Mouse (Mus musculus) c-Kit-negative CD71-positive TER-119-positive erythroid progenitor cells, embryonic 14.5 days (primary cell): ENCODE data around the gene Nckap5.
"Not testable (repeated sequence)": the region's sequence is repeated elsewhere in the genome, so short reads cannot be mapped to it uniquely, and the experiment has no call there.

Source experiments
- DNase-seq: peaks from one replicate; pipeline ENCODE4 v3.0.0-alpha.2; 2013; ENCODE audit warnings: low read depth, low spot score

Gene Nckap5

DNA sequence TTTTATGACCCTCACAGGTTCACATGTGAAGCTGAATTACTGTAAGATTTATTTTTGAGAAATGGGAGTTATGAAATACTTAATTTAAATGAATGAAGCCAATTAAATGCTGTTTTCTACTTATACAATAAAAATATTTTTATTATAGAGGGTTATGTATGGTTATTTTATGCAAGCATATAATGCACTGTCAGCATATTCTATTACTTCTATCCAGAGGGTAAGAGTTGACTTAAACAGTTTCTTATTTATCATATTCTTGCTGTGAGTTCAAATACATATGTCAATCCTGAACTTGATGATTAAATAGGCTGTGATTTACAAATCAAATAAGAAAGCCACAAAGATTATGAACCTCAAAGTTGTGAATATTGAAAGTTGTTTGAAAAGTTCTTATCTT, 633.7 kb downstream of the Nckap5 start:
- DNase-seq = no peak

DNA sequence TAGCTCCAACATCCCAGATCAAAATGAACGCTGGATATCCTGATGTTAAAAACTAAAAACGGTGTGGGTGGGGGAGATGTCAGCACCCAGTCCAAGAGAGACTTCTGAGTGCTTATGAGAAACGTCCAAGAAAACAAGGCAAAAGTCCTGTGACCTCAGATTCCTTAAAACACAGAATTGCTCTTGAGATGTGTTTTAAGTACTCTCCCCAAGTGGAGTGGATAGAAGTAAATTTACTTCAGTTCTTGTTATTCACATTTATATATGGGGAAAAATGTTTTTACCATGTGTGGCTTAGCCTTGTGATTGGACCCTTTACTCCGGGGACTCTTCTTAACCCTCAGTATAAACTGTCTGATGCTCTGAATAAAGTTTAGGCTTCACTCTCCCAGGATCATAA, 640.2 kb downstream of the Nckap5 start:
- no peak for DNase-seq

DNA sequence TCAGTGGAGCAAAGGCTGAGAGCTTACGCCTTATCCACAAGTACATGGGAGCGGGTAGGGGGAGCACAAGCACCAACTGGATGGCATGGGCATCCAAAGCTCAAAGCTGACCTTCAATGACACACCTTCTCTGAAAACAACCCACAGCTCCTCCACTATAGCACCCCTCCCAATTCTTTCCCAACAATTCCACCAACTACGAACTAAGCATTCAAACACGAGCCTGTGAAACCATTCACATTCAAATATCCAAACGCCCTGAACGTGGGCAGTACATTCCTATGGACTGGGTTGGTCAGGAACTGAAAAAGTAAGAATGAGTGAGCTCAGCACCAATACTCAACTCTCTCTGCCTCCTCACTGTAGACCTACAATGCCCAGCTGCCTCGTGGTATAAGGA, 646.8 kb downstream of the Nckap5 start:
- no peak for DNase-seq

DNA sequence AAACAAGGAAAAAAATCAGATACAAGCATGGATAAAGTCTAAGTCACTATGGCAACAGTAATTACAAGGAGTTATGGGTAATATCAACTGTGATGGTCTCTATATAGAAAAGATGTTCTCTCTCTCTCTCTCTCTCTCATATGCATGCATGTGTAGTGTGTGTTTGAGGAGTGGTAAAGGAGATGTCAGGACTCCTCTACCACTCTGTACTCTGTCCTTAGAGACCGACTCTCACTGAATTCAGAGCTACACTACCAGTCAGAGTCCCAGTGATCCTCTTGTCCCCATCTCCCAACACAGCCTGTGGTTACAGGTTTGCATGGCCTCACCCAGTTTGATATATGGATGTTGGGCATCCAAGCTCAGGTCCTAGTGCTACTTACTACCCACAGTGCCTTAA, 662.0 kb downstream of the Nckap5 start:
- no peak for DNase-seq

DNA sequence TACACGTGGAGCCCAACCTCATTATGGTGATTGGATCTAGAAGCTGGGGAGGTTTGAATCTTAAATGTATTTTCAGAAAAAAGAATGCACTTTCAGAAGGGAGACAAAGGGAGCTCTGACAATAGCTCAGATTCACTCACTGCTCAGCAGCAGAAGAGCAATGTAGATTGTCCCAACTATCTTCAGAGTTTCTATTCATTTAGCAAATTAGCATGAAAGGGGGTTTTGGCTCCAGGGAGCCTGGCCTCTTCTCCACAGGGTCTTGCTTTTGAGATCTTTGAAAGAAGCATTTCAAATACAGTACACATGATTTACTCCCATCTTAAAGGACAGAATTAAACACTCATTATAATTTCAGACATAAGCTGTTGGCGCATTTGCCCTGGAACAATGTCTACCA, 662.5 kb downstream of the Nckap5 start:
- DNase-seq = no peak

DNA sequence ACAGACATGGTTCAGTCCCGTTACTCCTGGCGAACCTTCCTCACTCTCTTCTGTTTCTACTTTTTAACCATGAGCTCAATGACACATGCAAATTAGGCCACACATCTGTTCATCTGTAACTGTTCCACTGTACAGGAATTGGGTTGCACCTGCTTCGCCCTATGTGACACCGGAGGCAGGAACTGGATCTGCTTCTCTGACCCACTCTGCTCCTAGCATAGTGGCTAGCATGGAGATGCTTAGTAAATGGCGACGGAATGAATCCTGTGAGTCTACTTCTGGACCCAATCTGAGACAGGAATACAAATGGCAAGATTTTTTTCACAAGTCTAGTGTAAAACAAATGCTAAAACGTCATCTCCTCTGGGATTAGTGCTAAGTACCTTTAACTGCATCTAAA, 663.1 kb downstream of the Nckap5 start:
- DNase-seq = no peak

DNA sequence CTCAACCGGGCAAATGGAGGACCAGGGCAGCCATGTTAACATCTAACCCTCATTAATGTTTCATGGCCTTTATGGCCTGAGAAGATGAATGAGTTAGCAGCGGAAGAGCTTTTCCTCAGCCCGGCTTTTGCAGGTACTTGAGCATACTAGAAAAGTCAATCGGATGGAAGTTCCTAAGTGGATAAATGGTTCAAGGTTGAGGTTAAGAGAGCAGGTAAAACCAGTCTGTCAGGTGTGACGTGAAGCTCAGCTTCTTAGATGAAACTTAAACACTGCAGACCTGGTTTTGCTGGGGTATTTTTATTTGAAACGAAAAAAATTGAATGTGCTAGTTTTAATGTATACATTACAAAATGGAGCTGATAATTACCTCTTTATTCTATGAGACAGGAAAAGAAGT, 671.3 kb downstream of the Nckap5 start:
- no peak for DNase-seq

DNA sequence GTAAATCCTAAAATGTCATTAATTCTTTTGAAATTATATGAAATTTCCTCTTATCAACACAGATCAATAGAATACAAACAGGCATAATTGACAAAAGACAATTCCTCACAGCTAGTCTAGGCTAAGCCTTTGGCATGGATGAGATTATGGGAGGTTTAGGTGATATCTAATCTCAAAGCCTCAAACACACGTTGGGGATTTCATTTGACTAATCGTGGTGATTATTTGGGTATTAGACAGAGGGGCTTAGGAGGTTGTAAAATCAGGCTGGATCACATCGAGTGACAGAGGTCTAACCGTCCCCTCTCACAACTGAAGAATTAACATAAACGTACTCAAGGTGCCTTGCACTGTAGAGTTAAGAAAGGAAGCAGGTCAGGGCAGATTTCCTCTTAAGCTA, 674.8 kb downstream of the Nckap5 start:
- DNase-seq = no peak

DNA sequence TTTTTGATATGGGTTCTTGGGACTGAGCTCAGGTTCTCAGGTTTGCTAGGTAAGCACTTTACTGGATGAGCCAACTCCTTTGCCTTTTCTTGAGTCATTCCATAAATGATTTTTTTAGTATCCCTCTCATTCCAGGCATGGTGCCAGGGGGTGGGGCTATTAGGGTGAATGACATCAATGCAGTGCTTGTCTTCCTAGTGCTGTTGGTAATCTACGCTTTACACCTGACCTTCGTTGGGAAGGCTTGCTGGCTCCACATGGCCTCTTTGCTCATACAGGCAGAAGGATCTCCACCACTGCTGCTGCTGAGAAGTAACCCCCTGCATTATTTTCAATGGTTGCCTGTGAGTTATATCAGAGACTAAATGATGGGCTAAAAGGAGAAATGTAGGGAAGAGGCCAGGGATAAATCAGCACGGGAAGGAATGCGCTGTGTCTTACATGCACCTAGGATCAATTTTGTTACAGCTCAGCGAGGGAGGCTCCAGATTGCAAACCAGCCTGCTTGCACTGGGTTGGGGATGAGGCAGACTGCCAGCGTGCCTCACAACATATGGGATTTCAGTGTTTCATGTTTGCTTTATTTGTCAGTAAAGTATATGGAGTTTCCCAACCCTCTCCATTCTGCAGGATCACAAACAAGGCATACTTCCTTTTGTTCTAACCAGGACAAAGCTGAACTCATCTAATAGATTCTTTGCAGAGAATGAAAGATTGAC, 676.9 kb downstream of the Nckap5 start:
- DNase-seq = no peak

DNA sequence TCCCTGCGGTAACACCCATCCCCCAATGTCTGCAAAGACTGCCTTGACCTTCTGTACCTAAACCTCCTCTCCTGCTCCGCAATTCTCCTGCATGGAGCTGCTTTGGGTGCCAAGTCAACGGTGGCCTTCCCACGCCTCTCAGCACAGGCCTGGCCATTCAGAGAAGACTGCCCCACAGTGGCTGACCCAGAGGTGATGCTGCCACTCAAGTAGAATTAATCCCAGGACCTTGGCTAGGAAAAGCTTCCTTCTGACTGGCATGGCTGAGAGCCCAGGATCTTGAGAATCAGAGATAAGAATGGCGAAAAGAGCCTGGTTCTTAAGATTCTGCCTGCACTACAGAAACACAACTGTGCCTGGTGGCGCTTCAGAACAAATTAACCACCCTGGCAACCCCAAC, 678.4 kb downstream of the Nckap5 start:
- no peak for DNase-seq

DNA sequence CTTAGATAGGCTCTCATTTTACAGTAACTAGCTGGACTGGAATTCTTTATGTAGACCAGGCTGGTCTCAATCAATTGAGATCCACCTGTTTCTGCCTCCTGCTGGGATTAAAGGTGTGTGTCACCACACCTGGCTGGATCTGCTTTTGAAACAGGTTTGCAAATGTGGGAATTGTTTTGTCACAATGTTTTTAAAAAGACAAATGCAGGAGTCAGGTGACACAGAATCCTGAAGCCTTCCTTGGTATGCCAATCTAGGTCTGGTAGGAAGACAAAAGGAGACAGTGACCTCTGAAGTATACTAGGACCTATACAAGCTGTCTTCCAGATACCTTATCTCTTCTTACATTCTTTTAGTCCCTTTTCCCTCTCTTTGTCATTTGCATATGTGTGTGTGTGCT, 680.6 kb downstream of the Nckap5 start:
- no peak for DNase-seq

DNA sequence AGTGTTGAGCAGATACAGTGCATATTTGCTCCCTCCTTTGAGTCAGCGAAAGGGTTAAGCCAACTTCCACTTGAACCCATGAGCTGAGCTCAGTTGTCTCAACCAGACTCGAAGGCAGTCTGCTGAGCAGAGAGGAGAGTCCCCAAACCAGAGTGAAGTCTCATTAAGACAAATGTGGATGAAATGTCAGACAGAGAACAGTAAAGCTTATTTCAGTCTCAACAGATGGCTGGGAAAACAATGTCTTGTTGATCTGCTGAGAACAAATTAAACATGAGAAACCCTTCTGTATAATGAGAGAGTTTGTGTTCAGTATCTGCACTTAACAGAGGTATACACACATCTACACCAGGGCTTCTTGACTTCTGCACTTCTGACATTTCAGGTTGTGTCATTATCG, 694.9 kb downstream of the Nckap5 start:
- DNase-seq = no peak

DNA sequence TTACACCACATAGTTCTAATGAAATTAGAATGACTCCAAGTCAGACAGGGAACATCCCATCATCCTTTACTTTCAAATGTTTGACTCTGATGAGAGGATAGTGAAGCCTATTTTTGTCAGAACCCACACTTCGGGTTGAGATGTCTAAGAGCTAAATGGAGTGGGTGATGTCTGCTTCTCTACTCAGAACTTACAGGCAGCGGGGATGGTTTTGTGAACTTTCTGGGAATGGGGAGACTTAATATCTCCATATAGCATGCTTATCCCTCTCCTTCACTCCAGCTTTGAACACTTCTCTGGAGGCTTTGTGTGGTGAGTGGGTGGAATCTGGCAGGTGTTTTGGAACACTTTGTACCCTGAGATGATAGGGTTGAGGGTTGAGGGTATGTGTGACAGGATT, 698.3 kb downstream of the Nckap5 start:
- DNase-seq = no peak

DNA sequence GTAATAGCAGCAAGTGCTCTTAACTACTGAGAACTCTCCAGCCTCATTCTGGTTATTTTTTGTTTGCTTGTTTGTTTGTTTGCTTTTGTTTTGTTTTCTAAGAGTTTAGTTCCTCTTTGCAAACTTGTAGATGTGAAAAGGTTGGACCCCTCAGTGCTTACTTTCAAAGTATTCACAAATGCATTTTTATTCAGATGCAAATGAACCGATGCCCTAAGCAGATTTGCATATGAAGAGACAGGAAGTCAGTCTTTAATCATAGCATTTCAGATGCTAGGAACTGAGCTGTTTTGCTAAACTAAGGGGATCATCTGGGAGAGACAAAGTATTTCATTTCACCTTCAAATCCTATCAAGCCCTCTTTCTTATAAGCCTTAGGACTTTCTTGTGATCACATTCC, 701.5 kb downstream of the Nckap5 start:
- DNase-seq = no peak

DNA sequence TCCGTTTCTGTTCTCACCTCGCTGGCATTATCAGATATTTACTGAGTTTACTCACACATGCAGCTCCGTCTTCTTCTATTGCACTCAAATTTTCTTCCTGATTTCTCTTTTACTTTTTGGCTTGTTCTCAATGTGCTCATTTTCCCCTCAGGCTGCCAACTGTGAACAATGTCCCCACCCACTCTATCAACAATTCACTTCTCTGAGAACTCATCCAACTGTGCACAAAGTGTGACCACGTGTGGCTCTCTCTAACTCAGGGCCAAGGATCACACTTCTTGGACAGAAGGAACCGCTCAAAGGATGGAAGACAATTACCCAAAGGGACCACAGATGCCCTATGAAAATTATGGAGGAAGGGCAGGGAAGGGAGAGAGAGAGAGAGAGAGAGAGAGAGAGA, 707.5 kb downstream of the Nckap5 start:
- no peak for DNase-seq

DNA sequence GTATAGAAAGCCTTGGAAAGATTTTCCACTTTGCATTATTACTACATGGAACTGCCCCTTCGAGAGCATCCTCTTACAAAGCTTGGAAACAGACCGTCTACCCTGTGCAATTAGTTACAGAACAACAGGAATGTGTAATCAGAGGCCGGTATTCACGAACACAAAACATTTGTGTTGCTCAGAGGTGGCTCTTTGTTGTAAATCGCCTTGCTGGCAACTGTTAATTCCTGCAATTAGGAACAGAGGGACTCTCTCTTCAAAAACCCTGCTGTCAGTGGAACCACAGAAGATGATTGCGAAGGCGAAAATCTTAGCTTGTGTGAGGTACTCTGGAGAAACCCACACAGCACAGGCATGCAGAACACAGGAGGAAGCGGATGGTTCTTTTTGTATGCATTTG, 710.1 kb downstream of the Nckap5 start:
- DNase-seq = no peak

DNA sequence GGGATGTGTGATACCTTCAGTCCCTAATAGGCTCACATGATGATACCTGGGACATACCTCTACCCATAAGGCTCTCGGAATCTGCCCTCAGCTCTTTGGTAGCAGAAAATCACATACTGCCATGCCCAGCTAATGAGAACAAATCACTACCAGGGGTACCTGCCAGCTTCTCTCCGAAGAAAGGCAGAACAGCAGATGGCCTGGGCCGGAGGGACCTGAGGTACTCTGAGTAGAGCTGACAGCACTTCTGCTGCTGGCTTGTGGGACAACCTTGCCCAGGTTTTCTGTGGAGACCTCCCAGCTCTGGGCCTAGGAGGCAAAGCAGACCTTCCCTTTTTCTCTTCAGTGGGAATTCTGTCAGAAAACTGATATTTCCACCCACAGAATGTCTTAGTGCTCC, 714.6 kb downstream of the Nckap5 start:
- no peak for DNase-seq

DNA sequence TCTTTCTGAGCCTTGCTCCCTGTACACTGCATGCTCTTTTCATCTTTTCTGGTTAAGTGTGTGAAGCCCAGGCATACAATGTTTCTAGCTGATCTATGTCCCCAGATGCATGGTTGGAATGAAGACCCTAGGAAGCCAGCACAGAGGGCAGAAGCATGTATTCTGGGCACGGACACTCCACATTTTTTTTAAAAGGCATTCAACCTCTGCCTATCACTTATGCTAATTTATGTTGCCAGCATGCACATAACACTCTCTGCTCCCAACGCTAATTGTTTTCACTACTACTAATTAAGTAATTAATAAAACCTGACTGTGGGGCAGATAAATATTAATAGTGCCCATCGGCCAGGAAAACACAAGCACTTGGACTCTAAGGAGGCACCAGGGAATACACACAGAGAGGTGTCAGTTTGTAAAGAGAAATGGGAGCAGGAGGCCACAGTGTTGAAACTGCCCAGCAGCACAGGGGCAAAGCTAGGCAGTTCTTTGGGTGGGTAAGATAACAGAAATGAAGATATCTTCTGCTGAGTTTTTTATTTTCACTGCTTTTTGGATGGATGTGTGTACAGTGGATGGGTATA, 724.8 kb downstream of the Nckap5 start:
- no peak for DNase-seq

DNA sequence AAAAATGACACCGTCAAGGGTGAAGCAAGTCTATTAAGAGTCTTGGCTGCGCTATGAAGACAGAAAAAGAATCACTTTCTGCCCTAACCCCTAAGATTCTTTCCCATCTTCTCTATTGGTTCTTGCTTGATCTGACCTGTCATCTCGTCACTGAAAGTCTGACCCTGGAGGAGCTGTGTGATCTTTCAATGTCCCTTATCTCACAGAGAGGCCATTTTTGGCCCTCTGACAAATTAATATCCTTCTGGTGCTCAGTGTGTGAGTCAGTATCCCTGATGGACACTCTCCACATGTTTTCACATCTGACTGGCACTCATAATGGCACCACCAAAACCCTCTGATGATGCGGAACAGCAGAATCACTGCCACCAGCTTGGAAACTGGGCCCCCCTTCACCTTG, 736.3 kb downstream of the Nckap5 start:
- DNase-seq = no peak

DNA sequence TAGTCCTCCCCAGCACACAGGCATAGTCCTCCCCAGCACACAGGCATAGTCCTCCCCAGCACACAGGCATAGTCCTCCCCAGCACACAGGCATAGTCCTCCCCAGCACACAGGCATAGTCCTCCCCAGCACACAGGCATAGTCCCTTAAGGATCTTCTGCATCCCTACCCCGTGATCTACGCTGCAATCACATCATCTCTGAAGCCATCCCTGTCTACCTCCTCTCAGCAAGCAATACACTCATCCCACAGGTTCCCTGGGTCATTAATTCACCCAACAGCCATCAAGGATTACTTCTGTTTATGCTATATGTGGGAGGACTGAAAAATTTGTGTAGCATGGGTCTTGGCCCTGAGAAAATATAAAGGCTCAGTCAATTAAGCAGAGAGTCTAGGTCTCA, 738.6 kb downstream of the Nckap5 start:
- not testable (repeated sequence) for DNase-seq

DNA sequence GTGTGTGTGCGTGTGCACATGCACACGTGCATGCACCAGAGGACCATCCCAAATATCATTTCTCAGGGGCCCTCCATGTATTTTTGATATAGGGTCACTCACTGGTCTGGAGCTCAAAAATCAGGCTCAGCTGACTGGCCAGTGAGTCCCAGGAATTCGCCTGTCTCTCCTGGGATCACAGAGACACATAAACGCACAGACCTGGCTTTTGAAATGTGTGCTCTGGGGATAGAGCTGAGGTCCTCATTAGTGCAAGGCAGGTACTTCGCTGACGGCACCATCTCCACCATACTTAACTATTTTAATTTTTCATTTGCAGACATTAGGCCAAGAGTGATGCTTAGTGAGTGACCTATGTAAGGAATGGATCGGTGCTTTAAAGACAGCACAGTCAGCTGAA, 743.4 kb downstream of the Nckap5 start:
- no peak for DNase-seq

DNA sequence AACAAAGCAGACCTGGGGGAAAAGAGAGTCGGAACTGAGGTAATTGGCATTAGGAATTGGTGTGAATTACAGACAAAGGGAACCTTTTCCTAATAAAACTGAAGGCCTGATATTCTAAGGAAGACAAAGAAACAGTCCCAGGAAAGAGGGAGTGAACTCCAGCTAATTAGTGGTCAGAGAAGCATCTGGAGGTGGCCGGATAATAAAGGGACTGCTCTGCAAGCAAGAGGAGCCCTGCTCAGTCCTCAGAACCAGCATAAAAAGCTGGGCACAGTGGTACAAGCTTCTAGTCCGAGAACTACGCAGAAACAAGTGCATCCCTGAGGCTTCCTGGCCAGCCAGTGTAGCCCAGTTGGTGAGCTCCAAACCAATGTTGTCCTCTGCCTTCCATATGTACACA, 754.3 kb downstream of the Nckap5 start:
- no peak for DNase-seq

DNA sequence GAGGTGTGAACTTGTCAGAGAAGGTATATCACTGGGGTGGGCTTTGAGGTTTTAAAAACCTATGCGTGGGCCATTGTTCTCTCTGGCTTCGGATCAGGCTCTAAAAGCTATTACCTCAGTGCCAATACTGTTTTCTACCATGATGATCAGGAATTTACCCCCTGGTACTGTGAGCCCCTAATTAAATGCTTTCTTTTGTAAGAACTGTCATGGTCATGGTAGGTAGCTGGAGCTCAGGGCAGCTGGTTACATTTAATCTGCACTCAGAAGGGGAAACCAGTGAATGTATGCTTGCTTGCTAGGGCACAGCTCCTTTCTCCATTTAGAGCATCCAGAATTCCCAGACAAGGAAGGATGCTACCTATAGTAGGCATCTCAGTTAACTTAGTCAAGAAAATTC, 759.7 kb downstream of the Nckap5 start:
- DNase-seq = no peak

DNA sequence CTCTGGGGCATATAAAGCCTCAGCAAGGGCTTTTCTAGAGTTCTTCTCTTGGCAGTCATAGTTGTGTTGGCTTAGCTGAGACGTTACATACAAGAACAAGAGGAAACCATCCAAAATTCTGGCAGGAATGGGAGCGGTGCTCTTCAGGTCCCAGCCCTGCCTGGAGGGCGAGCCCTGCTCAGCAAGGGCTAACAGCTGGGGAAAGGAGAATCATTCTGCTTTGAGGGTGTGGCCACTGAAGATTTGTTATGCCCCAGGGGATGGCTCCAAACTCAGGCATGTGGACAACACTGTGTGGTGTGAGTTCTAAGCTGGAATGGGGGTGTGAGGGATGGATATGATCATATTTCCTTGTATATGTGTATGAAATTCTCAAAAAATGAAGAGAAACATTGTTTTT, 779.1 kb downstream of the Nckap5 start:
- DNase-seq = no peak
